ENCODE assay signal across 20 mouse cellular contexts in genomic region chr19:26790386-26791346, GRCm38 (mm10).
"Had no signal": no experiment of that assay in that cellular context is flagged by ENCODE, and none has a peak within 500 bp of the region (broad histone marks: within the 10 kb centered on the region; RNA-seq: fewer than 3 reads in every experiment).

No protein-coding gene starts in this region.

- H3K4me1 ChIP-seq: intestine, embryonic 15.5 days; kidney, embryonic 15.5 days; limb, embryonic 13.5 days; liver, embryonic 12.5 days; liver, embryonic 15.5 days; midbrain, embryonic 12.5 days; midbrain, embryonic 15.5 days; neural tube, embryonic 13.5 days had no signal

- H3K36me3 ChIP-seq: intestine, embryonic 15.5 days; kidney, embryonic 15.5 days; limb, embryonic 10.5 days; limb, embryonic 13.5 days; liver, embryonic 12.5 days; liver, embryonic 15.5 days; midbrain, embryonic 12.5 days; midbrain, embryonic 15.5 days; neural tube, embryonic 13.5 days had no signal

- H3K9me3 ChIP-seq: intestine, embryonic 15.5 days; kidney, embryonic 15.5 days; limb, embryonic 10.5 days; limb, embryonic 13.5 days; liver, embryonic 12.5 days; liver, embryonic 15.5 days; midbrain, embryonic 12.5 days; midbrain, embryonic 15.5 days; neural tube, embryonic 13.5 days had no signal

- H3K9ac ChIP-seq: intestine, embryonic 15.5 days; kidney, embryonic 15.5 days; limb, embryonic 13.5 days; liver, embryonic 12.5 days; liver, embryonic 15.5 days; midbrain, embryonic 12.5 days; midbrain, embryonic 15.5 days; neural tube, embryonic 13.5 days had no signal

- H3K27me3 ChIP-seq: intestine, embryonic 15.5 days; kidney, embryonic 15.5 days; limb, embryonic 13.5 days; liver, embryonic 12.5 days; liver, embryonic 15.5 days; midbrain, embryonic 12.5 days; midbrain, embryonic 15.5 days; neural tube, embryonic 13.5 days had no signal

- H3K4me3 ChIP-seq: intestine, embryonic 15.5 days; kidney, embryonic 15.5 days; limb, embryonic 10.5 days; limb, embryonic 13.5 days; liver, embryonic 12.5 days; liver, embryonic 15.5 days; midbrain, embryonic 12.5 days; midbrain, embryonic 15.5 days; neural tube, embryonic 13.5 days had no signal

- ATAC-seq: intestine, embryonic 15.5 days; liver, embryonic 12.5 days; midbrain, embryonic 15.5 days had no signal

- DNase-seq: kidney, adult 11 months; kidney, adult 8-10 months; kidney, postnatal 10 days; kidney, postnatal 36 days; liver; lung, adult 2 months; retina, postnatal 1 day; right cerebral cortex, postnatal 25 days; thymus, adult 18-20 months; thymus, postnatal 36 days had no signal

- H3K4me2 ChIP-seq: intestine, embryonic 15.5 days; kidney, embryonic 15.5 days; limb, embryonic 13.5 days; liver, embryonic 12.5 days; liver, embryonic 15.5 days; midbrain, embryonic 12.5 days; midbrain, embryonic 15.5 days; neural tube, embryonic 13.5 days had no signal

- H3K27ac ChIP-seq: intestine, embryonic 15.5 days; kidney, embryonic 15.5 days; limb, embryonic 10.5 days; limb, embryonic 13.5 days; liver, embryonic 12.5 days; liver, embryonic 15.5 days; macrophage; midbrain, embryonic 12.5 days; midbrain, embryonic 15.5 days; neural tube, embryonic 13.5 days had no signal
